Mouse (Mus musculus) B cell, adult (primary cell): Measurements from ENCODE around the gene Mrgprb5. TPM values are rescaled to one million over a fixed set of nuclear protein-coding genes. Genes with fewer than 3 reads are reported as not detected.

ENCODE experiments used
- total RNA-seq: library from RNA; stranded (reverse); gene quantifications from 4 replicates; pipeline ENCODE4 v1.2.4, GENCODE M21; 2023; ENCODE audit not compliant: inconsistent age

Gene Mrgprb5
- not detected in 4 replicates for total RNA-seq

DNA sequence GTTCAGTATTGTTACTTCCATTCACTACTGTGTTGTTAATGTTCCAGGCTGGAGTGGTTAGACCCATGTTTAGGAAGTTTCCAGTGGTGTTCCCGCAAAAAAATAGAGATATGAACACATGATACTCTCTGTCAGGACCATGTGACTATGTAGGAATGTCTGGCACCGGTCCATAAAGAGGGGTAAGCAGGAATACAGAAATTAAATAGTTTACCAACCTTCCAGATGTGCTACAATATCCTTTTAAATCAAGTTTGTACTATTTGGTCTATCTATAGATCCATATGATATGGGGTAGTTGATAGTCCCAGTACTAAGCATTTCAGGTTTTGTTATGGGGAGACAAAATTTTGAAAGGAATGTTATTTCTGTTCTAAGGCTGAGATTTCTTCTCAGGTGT lies at the start of gene Mrgprb5:
Gene Mrgprb5 (minus strand): TSS at position 101 of the 400 bp plus-strand sequence.

GRCm38 (mm10) chr7:48199188-48199587 lies 30.4 kb upstream of the Mrgprb5 start, which contains the start of gene Mrgprb4:
TSS of gene Mrgprb4 (minus strand) at chr7:48199288.

Other genes starting within 250 kb of the Mrgprb5 start
- not detected in 4 replicates for gene Mrgpra4, start 186.9 kb downstream of the Mrgprb5 start, total RNA-seq
- gene Mrgprx1, start 141.4 kb downstream of the Mrgprb5 start, total RNA-seq, result not detected in 4 replicates
- gene Mrgprb4, start 30.3 kb upstream of the Mrgprb5 start, total RNA-seq, result not detected in 4 replicates
- gene Mrgprb8, start 219.5 kb upstream of the Mrgprb5 start, total RNA-seq, result not detected in 4 replicates